Mouse (Mus musculus) lung, adult 18-20 months (tissue): Measurements from ENCODE around the gene Hist1h4f.

Experiments used
- DNase-seq, 2 experiments: peaks; one replicate each; pipeline ENCODE4 v3.0.0; 2022; ENCODE audit warnings: mixed read lengths in 2 of 2

Gene Hist1h4f

GRCm38 (mm10) chr13:23532262-23533075 is 19.0 kb downstream of the Hist1h4f start:
- DNase-seq = no peak

- peak; percentile 97 to 98 for DNase-seq
Measured at GRCm38 (mm10) chr13:23530901-23531875, 20.3 kb downstream of the Hist1h4f start, which contains the start of gene Hist1h4h. Gene Hist1h4h, plus strand, starts transcription at chr13:23531050.

- peak; percentile 58 to 63 for DNase-seq
Measured at GRCm38 (mm10) chr13:23530181-23530900, 21.1 kb downstream of the Hist1h4f start.

- no peak for DNase-seq
Measured at GRCm38 (mm10) chr13:23529480-23530165, 21.8 kb downstream of the Hist1h4f start.

- DNase-seq = no peak
Measured at GRCm38 (mm10) chr13:23529005-23529404, 22.4 kb downstream of the Hist1h4f start.

- DNase-seq = peak; percentile 88 to 91
Measured at GRCm38 (mm10) chr13:23526312-23526711, 25.1 kb downstream of the Hist1h4f start.

- no peak for DNase-seq
Measured at GRCm38 (mm10) chr13:23525901-23526300, 25.5 kb downstream of the Hist1h4f start.

GRCm38 (mm10) chr13:23524654-23525053 is 26.8 kb downstream of the Hist1h4f start:
- peak; percentile 52 to 69 for DNase-seq

- no peak for DNase-seq
Measured at GRCm38 (mm10) chr13:23523976-23524375, 27.5 kb downstream of the Hist1h4f start.

GRCm38 (mm10) chr13:23521703-23522102 is 29.7 kb downstream of the Hist1h4f start:
- peak; percentile 79 to 81 for DNase-seq

GRCm38 (mm10) chr13:23519416-23519815 is 32.0 kb downstream of the Hist1h4f start:
- DNase-seq = peak; percentile 78 to 82

- peak; percentile 73 to 77 for DNase-seq
Measured at GRCm38 (mm10) chr13:23518885-23519284, 32.6 kb downstream of the Hist1h4f start.

GRCm38 (mm10) chr13:23518295-23518603 is 33.2 kb downstream of the Hist1h4f start:
- no peak for DNase-seq

GRCm38 (mm10) chr13:23517603-23518294 is 33.7 kb downstream of the Hist1h4f start:
- DNase-seq = peak; percentile 87

GRCm38 (mm10) chr13:23516822-23517602 is 34.4 kb downstream of the Hist1h4f start:
- peak; percentile 74 for DNase-seq

- DNase-seq = no peak
Measured at GRCm38 (mm10) chr13:23515826-23516620, 35.4 kb downstream of the Hist1h4f start.

- no peak for DNase-seq
Measured at GRCm38 (mm10) chr13:23515281-23515680, 36.2 kb downstream of the Hist1h4f start.

GRCm38 (mm10) chr13:23513517-23513916 is 37.9 kb downstream of the Hist1h4f start:
- no peak for DNase-seq

- DNase-seq = no peak
Measured at GRCm38 (mm10) chr13:23510127-23510526, 41.3 kb downstream of the Hist1h4f start.
